Mouse (Mus musculus) stomach, embryonic 15.5 days (tissue): ENCODE results near the gene Lrrc34. TPM values are rescaled to one million over a fixed set of nuclear protein-coding genes. Genes with fewer than 3 reads are reported as not detected.

Experiments
- ATAC-seq: fragments of 200-750 bp; cut with Nextera tagmentation; 2 replicates; pipeline ENCODE4 v1.8.0; 2017; ENCODE audit warnings: low read depth, moderate number of reproducible peaks, moderate TSS enrichment; ENCODE audit not compliant: insufficient read depth, low FRiP score
- H3K27ac ChIP-seq: fragments of 300-500 bp; sonication (generic); 2 replicates; pipeline ENCODE4 v1.5.1; 2015; ENCODE audit warnings: mild to moderate bottlenecking, inconsistent platforms
- H3K27me3 ChIP-seq: fragments of 300-500 bp; sonication (generic); replicated peaks from 2 replicates; pipeline ENCODE4 v1.6.1; 2015; ENCODE audit warnings: inconsistent platforms
- H3K36me3 ChIP-seq: fragments of 300-500 bp; sonication (generic); 2 replicates; pipeline ENCODE4 v1.6.1; 2015; ENCODE audit warnings: inconsistent platforms
- H3K4me1 ChIP-seq: fragments of 300-500 bp; sonication (generic); 2 replicates; pipeline ENCODE4 v1.6.1; 2015; ENCODE audit warnings: inconsistent platforms
- H3K4me2 ChIP-seq: fragments of 300-500 bp; sonication (generic); 2 replicates; pipeline ENCODE4 v1.6.1; 2015; ENCODE audit warnings: mild to moderate bottlenecking, inconsistent platforms
- H3K4me3 ChIP-seq: fragments of 300-500 bp; sonication (generic); replicated peaks from 2 replicates; pipeline ENCODE4 v1.5.1; 2015; ENCODE audit warnings: inconsistent platforms
- H3K9ac ChIP-seq: fragments of 300-500 bp; sonication (generic); 2 replicates; pipeline ENCODE4 v1.6.1; 2015; ENCODE audit warnings: inconsistent platforms
- H3K9me3 ChIP-seq: fragments of 300-500 bp; sonication (generic); 2 replicates; pipeline ENCODE4 v1.6.1; 2016; ENCODE audit warnings: inconsistent platforms
- WGBS: fragments of 180-500 bp; shearing (Covaris S2); methylation state at CpG from one replicate; pipeline ENCODE4 v1.1.7; 2015; 5-methylcytosine and 5-hydroxymethylcytosine counted together
- polyA plus RNA-seq: library from polyadenylated mRNA; unstranded; fragments of >200 nt; fragmentation: Nextera tagmentation; extraction: Ambion mirVana; gene quantifications from 2 replicates; pipeline ENCODE4 v1.2.1, GENCODE M21; 2015

The Lrrc34 gene
- polyA plus RNA-seq, 1 experiment from 2014 or later, result 0.58 TPM

- 2% methylated on average over 32 of the region's 32 CpGs for WGBS
- H3K27ac ChIP-seq, result peak within 1 kb of the TSS; percentile 72
- H3K4me2 ChIP-seq, result peak within 1 kb of the TSS; percentile 91
- H3K36me3 ChIP-seq, result 0 out of 2 replicates have a peak, but pooled peaks cover 4% of the 10 kb centered on the region
- ATAC-seq, result no peak
- H3K4me3 ChIP-seq, result peak within 1 kb of the TSS; percentile 53
- peaks cover 14% of the 10 kb centered on the region for H3K4me1 ChIP-seq
- no peaks in the 10 kb centered on the region for H3K9me3 ChIP-seq
- peaks cover 7% of the 10 kb centered on the region; the same call in 1 of the 2 replicates for H3K27me3 ChIP-seq
- peak within 1 kb of the TSS; percentile 29 for H3K9ac ChIP-seq
Observed at GRCm38 (mm10) chr3:30599711-30600545, 47.7 kb downstream of the Lrrc34 start, which contains the start of gene Actrt3. Gene Actrt3, minus strand, starts transcription at chr3:30599939.

- no peak for ATAC-seq
- no peak overlapping the region for H3K27ac ChIP-seq
- H3K27me3 ChIP-seq, result peaks cover 7% of the 10 kb centered on the region; the same call in 1 of the 2 replicates
- H3K9me3 ChIP-seq, result no peaks in the 10 kb centered on the region
- no peak overlapping the region for H3K4me3 ChIP-seq
- WGBS, result 76% methylated on average over 7 of the region's 7 CpGs
- H3K4me2 ChIP-seq, result no peak overlapping the region
- H3K4me1 ChIP-seq, result peaks cover 14% of the 10 kb centered on the region
- H3K9ac ChIP-seq, result no peak overlapping the region
- no peaks in the 10 kb centered on the region for H3K36me3 ChIP-seq
Observed at GRCm38 (mm10) chr3:30597271-30597670, 50.4 kb downstream of the Lrrc34 start.

- Histone ChIP-seq H3K36me3 (no peaks in the 10 kb centered on the region), H3K4me1 (peaks cover 14% of the 10 kb centered on the region), H3K27me3 (peaks cover 7% of the 10 kb centered on the region; the same call in 1 of the 2 replicates), H3K4me3 (peak overlapping the region; percentile 78), H3K4me2 (peak overlapping the region; percentile 79), H3K27ac (no peak overlapping the region), H3K9me3 (no peaks in the 10 kb centered on the region), H3K9ac (peak overlapping the region; percentile 69)
- ATAC-seq, result peak; percentile 40; the same call in 1 of the 2 replicates
- under 1% methylated on average over 60 of the region's 62 CpGs for WGBS
Observed at GRCm38 (mm10) chr3:30595111-30595832, 52.4 kb downstream of the Lrrc34 start.

- H3K4me1 ChIP-seq, result peaks cover 7% of the 10 kb centered on the region; the same call in 1 of the 2 replicates
- H3K27me3 ChIP-seq, result peaks cover 7% of the 10 kb centered on the region; the same call in 1 of the 2 replicates
- H3K36me3 ChIP-seq, result no peaks in the 10 kb centered on the region
- no peak overlapping the region for H3K4me3 ChIP-seq
- WGBS, result 75% methylated on average over 4 of the region's 4 CpGs
- no peak for ATAC-seq
- no peak overlapping the region for H3K4me2 ChIP-seq
- no peaks in the 10 kb centered on the region for H3K9me3 ChIP-seq
- no peak overlapping the region for H3K27ac ChIP-seq
- H3K9ac ChIP-seq, result no peak overlapping the region
Observed at GRCm38 (mm10) chr3:30593719-30594485, 53.8 kb downstream of the Lrrc34 start.

- Histone ChIP-seq H3K27ac (no peak overlapping the region; the same call in 1 of the 2 replicates), H3K9me3 (no peaks in the 10 kb centered on the region), H3K4me1 (peaks cover 7% of the 10 kb centered on the region; the same call in 1 of the 2 replicates), H3K4me2 (no peak overlapping the region), H3K36me3 (no peaks in the 10 kb centered on the region), H3K4me3 (no peak overlapping the region), H3K9ac (no peak overlapping the region), H3K27me3 (no peaks in the 10 kb centered on the region)
- 0% methylated on average over 2 of the region's 2 CpGs for WGBS
- ATAC-seq, result peak; percentile 82
Observed at GRCm38 (mm10) chr3:30592418-30592853, 55.2 kb downstream of the Lrrc34 start.

- Histone ChIP-seq H3K9ac (no peak overlapping the region), H3K27ac (no peak overlapping the region), H3K4me2 (no peak overlapping the region), H3K4me1 (peaks cover 4% of the 10 kb centered on the region; the same call in 1 of the 2 replicates), H3K4me3 (no peak overlapping the region), H3K9me3 (no peaks in the 10 kb centered on the region), H3K36me3 (no peaks in the 10 kb centered on the region), H3K27me3 (no peaks in the 10 kb centered on the region)
- 79% methylated on average over 6 of the region's 6 CpGs for WGBS
- ATAC-seq, result no peak
Observed at GRCm38 (mm10) chr3:30588865-30589264, 58.8 kb downstream of the Lrrc34 start.

Other genes starting within 250 kb of the Lrrc34 start
- gene Mecom, start 99.9 kb downstream of the Lrrc34 start, polyA plus RNA-seq, result 46.4 and 53.0 TPM in 2 replicates
- 0.46 and 0.70 TPM in 2 replicates for gene Actrt3, start 47.9 kb downstream of the Lrrc34 start, polyA plus RNA-seq
- gene Mynn, start 45.8 kb downstream of the Lrrc34 start, polyA plus RNA-seq, result 23.8 and 25.8 TPM in 2 replicates
- gene Lrriq4, start 3.4 kb downstream of the Lrrc34 start, polyA plus RNA-seq, result 0.06 TPM in 1 of 2 replicates, not detected in the other
- gene Lrrc31, start 52.0 kb upstream of the Lrrc34 start, polyA plus RNA-seq, result 1.5 and 3.6 TPM in 2 replicates
- gene Samd7, start 98.4 kb upstream of the Lrrc34 start, polyA plus RNA-seq, result not detected in 2 replicates
- gene Sec62, start 145.0 kb upstream of the Lrrc34 start, polyA plus RNA-seq, result 78.6 and 86.7 TPM in 2 replicates
- 7.3 TPM in 2 replicates for gene Gpr160, start 208.1 kb upstream of the Lrrc34 start, polyA plus RNA-seq